Mouse (Mus musculus) embryonic facial prominence, embryonic 11.5 days (tissue): ENCODE data around the gene Olfr502. TPM values are rescaled to one million over a fixed set of nuclear protein-coding genes. Genes with fewer than 3 reads are reported as not detected.
"Not testable (repeated sequence)": the region's sequence is repeated elsewhere in the genome, so short reads cannot be mapped to it uniquely, and the experiment has no call there.

Experiments used
- ATAC-seq: fragments of 200-750 bp; cut with Nextera tagmentation; replicated peaks from 2 replicates; pipeline ENCODE4 v1.8.0; 2017; ENCODE audit warnings: low read depth; ENCODE audit not compliant: insufficient number of reproducible peaks, low FRiP score, low TSS enrichment
- DNase-seq: peaks from one replicate; pipeline ENCODE4 v3.0.0-alpha.2; 2015; ENCODE audit warnings: low spot score
- H3K27ac ChIP-seq: fragments of 300-500 bp; sonication (generic); replicated peaks from 2 replicates; pipeline ENCODE4 v1.5.1; 2014; ENCODE audit warnings: mild to moderate bottlenecking, low read depth, low read length, control low read depth
- H3K27me3 ChIP-seq: fragments of 300-500 bp; sonication (generic); 2 replicates; pipeline ENCODE4 v1.6.1; 2014; ENCODE audit warnings: mild to moderate bottlenecking, low read length, moderate library complexity, mixed read lengths; ENCODE audit not compliant: control insufficient read depth, insufficient read depth
- H3K36me3 ChIP-seq: fragments of 300-500 bp; sonication (generic); replicated peaks from 2 replicates; pipeline ENCODE4 v1.6.1; 2014; ENCODE audit warnings: low read depth, mild to moderate bottlenecking, low read length, moderate library complexity, mixed read lengths; ENCODE audit not compliant: control insufficient read depth, insufficient read depth
- H3K4me1 ChIP-seq: fragments of 300-500 bp; sonication (generic); 2 replicates; pipeline ENCODE4 v1.6.1; 2014; ENCODE audit warnings: low read length, mixed read lengths; ENCODE audit not compliant: control insufficient read depth, insufficient read depth
- H3K4me2 ChIP-seq: fragments of 300-500 bp; sonication (generic); 2 replicates; pipeline ENCODE4 v1.6.1; 2014; ENCODE audit warnings: low read depth, mild to moderate bottlenecking, control low read depth, low read length, moderate library complexity
- H3K4me3 ChIP-seq: fragments of 300-500 bp; sonication (generic); 2 replicates; pipeline ENCODE4 v1.5.1; 2014; ENCODE audit warnings: low read depth, low read length, control low read depth
- H3K9ac ChIP-seq: fragments of 300-500 bp; sonication (generic); replicated peaks from 2 replicates; pipeline ENCODE4 v1.6.1; 2014; ENCODE audit warnings: mild to moderate bottlenecking, control low read depth, low read length
- H3K9me3 ChIP-seq: fragments of 300-500 bp; sonication (generic); replicated peaks from 2 replicates; pipeline ENCODE4 v1.6.1; 2016; ENCODE audit warnings: mild to moderate bottlenecking, low read length, inconsistent platforms, mixed read lengths; ENCODE audit not compliant: control insufficient read depth
- WGBS: fragments of 180-500 bp; shearing (Covaris S2); extraction: QIAGEN DNeasy Blood & Tissue Kit; methylation state at CpG from one replicate; pipeline ENCODE4 v1.1.7; 2014; 5-methylcytosine and 5-hydroxymethylcytosine counted together
- polyA plus RNA-seq: library from polyadenylated mRNA; unstranded; fragments of >200 nt; fragmentation: Nextera tagmentation; extraction: Ambion mirVana; gene quantifications from 2 replicates; pipeline ENCODE4 v1.2.1, GENCODE M21; 2014

Olfr502 gene
- polyA plus RNA-seq, result not detected in 2 replicates

GRCm38 (mm10) chr7:108524965-108525364 is at the start of gene Olfr502:
Gene Olfr502, minus strand, starts transcription at chr7:108525065.
- H3K4me1 ChIP-seq, result no peaks in the 10 kb centered on the region
- no peak for DNase-seq
- no peak within 1 kb of the TSS for H3K27ac ChIP-seq
- H3K4me3 ChIP-seq, result no peak within 1 kb of the TSS
- no peaks in the 10 kb centered on the region for H3K9me3 ChIP-seq
- WGBS, result 73% methylated on average over 1 of the region's 1 CpGs
- H3K9ac ChIP-seq, result no peak within 1 kb of the TSS
- no peaks in the 10 kb centered on the region for H3K27me3 ChIP-seq
- no peak for ATAC-seq
- no peaks in the 10 kb centered on the region for H3K36me3 ChIP-seq
- H3K4me2 ChIP-seq, result no peak within 1 kb of the TSS

GRCm38 (mm10) chr7:108565693-108566092 is 40.8 kb upstream of the Olfr502 start, which contains the start of gene Olfr504:
Gene Olfr504, minus strand, starts transcription at chr7:108565793.
- H3K4me1 ChIP-seq, result no peaks in the 10 kb centered on the region
- H3K27ac ChIP-seq, result no peak within 1 kb of the TSS
- no peaks in the 10 kb centered on the region for H3K36me3 ChIP-seq
- DNase-seq, result no peak
- H3K27me3 ChIP-seq, result no peaks in the 10 kb centered on the region
- H3K4me3 ChIP-seq, result no peak within 1 kb of the TSS
- H3K9ac ChIP-seq, result no peak within 1 kb of the TSS
- no peak for ATAC-seq
- WGBS, result 85% methylated on average over 1 of the region's 1 CpGs
- H3K4me2 ChIP-seq, result no peak within 1 kb of the TSS
- H3K9me3 ChIP-seq, result no peaks in the 10 kb centered on the region

GRCm38 (mm10) chr7:108544227-108544626 is 19.4 kb upstream of the Olfr502 start, which contains the start of gene Olfr503:
Gene Olfr503, plus strand, starts transcription at chr7:108544527.
- not testable (repeated sequence) for DNase-seq, H3K27me3 ChIP-seq, H3K4me2 ChIP-seq, ATAC-seq, H3K4me1 ChIP-seq, H3K9me3 ChIP-seq, H3K9ac ChIP-seq, H3K36me3 ChIP-seq, H3K4me3 ChIP-seq, H3K27ac ChIP-seq
- WGBS, result 58% methylated on average over 1 of the region's 1 CpGs

GRCm38 (mm10) chr7:108542416-108542815 is 17.6 kb upstream of the Olfr502 start:
- Histone ChIP-seq H3K4me3 (no peak overlapping the region), H3K27me3 (no peaks in the 10 kb centered on the region), H3K4me2 (no peak overlapping the region), H3K9ac (no peak overlapping the region), H3K27ac (no peak overlapping the region), H3K9me3 (no peaks in the 10 kb centered on the region), H3K4me1 (no peaks in the 10 kb centered on the region), H3K36me3 (no peaks in the 10 kb centered on the region)
- DNase-seq (no peak), ATAC-seq (no peak)
- 85% methylated on average over 13 of the region's 13 CpGs for WGBS

Other genes with a start within 250 kb of the Olfr502 start
- gene Olfr490, start 236.1 kb downstream of the Olfr502 start, polyA plus RNA-seq, result not detected in 2 replicates
- not detected in 2 replicates for gene Olfr491, start 211.6 kb downstream of the Olfr502 start, polyA plus RNA-seq
- gene Olfr492, start 201.4 kb downstream of the Olfr502 start, polyA plus RNA-seq, result not detected in 2 replicates
- not detected in 2 replicates for gene Olfr493, start 178.1 kb downstream of the Olfr502 start, polyA plus RNA-seq
- gene Olfr494, start 159.7 kb downstream of the Olfr502 start, polyA plus RNA-seq, result not detected in 2 replicates
- not detected in 2 replicates for gene Olfr495, start 131.9 kb downstream of the Olfr502 start, polyA plus RNA-seq
- gene Olfr497, start 104.6 kb downstream of the Olfr502 start, polyA plus RNA-seq, result not detected in 2 replicates
- gene Olfr498, start 59.7 kb downstream of the Olfr502 start, polyA plus RNA-seq, result not detected in 2 replicates
- not detected in 2 replicates for gene Olfr503, start 19.5 kb upstream of the Olfr502 start, polyA plus RNA-seq
- not detected in 2 replicates for gene Olfr504, start 40.7 kb upstream of the Olfr502 start, polyA plus RNA-seq
- not detected in 2 replicates for gene Olfr506, start 85.7 kb upstream of the Olfr502 start, polyA plus RNA-seq
- gene Olfr507, start 96.7 kb upstream of the Olfr502 start, polyA plus RNA-seq, result not detected in 2 replicates
- not detected in 2 replicates for gene Olfr508, start 104.9 kb upstream of the Olfr502 start, polyA plus RNA-seq
- gene Olfr509, start 126.8 kb upstream of the Olfr502 start, polyA plus RNA-seq, result not detected in 2 replicates
- not detected in 2 replicates for gene Olfr510, start 141.4 kb upstream of the Olfr502 start, polyA plus RNA-seq
- not detected in 2 replicates for gene Olfr512, start 188.3 kb upstream of the Olfr502 start, polyA plus RNA-seq
- gene Olfr513, start 225.9 kb upstream of the Olfr502 start, polyA plus RNA-seq, result not detected in 2 replicates